Mouse (Mus musculus): ENCODE measurements around the gene Dnm3.
A peak's percentile ranks its signal among the peaks of the same experiment; 100 is the strongest.

The Dnm3 gene

GRCm38 (mm10) chr1:162477246-162478209 is at the start of gene Dnm3:
TSS of gene Dnm3 (minus strand) at chr1:162478034.
- peak; percentile 88 for DNase-seq (ENCODE audit: low spot score)

DNA sequence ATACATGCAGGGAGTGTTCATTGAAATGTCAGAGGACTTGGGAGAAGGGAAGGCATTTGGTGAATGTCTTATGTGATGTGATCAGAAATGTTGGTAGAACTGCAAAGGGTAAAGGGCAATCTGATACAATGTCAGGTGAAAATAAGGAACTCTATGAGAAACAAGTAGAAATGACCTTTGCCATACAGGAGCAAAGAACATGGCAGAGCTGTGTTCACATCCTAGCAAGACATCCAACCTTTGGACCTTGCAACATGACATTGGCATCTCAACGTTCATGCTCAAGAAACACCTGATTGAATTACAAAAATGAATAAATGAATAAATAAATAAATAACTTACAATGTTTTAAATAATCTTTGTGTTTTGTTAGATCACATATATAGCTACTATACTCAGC is 37.3 kb upstream of the Dnm3 start:
- no peak for DNase-seq (ENCODE audit: low spot score)

DNA sequence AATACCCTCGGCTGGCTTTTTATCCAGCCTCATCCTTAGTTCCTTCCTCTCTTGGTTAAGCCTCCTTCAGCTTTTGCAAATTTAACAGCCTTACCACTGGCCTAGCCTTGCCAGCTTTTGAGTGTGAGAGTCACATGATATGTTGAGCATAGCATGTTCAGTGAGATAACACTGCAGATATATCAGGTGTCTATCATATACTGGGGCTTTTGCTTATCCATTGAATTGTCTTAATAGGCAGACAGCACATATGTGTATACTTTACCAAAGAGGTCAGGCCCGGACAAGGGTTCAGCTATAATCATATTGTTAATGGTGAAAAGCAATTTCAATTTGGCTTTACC is 32.2 kb upstream of the Dnm3 start:
- DNase-seq (ENCODE audit: low spot score) = no peak

GRCm38 (mm10) chr1:162509329-162510012 is 31.6 kb upstream of the Dnm3 start:
- DNase-seq (ENCODE audit: low spot score) = peak; percentile 45

DNA sequence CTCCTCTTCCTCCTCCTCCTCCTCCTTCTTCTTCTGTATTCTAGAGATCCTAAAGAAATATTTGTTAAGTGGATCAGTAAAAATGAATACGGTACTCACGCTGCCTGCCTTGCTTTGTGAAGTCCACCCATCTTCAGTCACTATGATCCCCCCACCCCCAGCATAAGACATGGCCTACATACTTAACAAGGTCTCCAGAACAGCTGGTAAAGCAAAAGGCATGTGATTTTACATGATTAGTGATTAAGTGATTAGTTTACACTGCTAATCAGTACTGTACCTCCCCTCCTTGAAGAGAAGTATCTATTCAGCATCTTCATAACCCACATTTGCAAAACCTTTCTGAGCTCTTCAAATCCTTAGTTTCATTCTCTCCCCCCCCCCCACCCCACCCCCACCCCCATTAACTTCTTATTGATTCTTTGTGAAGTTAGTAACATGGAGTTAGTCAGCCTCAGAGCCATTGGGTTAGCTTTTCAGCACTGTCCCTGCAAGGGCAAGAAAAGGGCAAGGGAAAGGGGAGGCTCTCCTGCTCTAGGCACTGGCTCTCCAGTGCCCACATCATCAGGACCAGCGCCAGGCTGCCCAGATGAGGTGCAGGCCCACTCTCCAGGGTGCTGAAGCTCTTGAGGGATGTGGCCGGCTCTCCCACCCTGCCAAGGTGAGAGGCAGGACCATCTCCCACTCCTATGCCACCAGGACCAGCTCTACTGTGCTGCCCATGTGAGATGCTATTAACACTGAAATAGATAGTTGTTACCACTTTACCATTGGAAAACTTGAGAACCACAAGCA is 30.6 kb upstream of the Dnm3 start:
- DNase-seq (ENCODE audit: low spot score) = no peak

DNA sequence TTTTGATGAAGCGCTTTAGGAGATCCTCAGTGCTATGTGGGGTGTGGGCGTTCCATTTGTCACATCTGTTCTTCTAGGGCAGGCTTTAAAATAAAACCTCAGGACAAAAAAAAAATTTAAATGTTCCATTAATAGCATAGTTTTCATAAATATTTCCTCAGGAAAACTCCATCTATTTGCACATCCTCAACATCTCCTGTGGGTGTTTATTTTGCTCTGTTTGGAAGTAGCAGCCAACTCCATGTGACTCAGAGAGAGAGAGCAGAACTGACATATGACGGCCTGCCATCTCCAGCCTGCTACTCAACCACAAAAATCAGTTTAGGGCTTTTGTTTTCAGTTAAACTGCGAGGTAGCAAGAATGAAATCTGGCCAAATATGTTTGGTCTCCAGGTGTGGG is 28.7 kb upstream of the Dnm3 start:
- DNase-seq (ENCODE audit: low spot score) = no peak

DNA sequence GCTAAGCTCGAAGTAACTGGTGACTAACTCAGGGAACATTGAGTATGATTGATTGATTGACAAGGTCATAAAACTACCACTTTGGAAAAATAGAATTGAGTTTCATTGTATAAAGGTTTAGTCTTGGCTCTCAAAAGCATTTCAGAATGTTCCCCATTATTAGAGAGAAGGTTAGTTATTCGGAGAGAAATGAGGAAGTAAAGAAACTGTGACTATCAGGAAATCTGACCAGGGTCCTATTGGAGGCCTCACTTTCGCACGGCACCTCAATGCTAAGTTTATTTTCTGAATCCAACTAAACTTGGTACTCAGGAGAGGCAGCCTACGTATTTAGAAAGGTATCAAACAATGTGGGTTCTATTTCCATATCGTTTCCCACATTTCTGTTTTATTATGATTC is 27.8 kb upstream of the Dnm3 start:
- no peak for DNase-seq (ENCODE audit: low spot score)

DNA sequence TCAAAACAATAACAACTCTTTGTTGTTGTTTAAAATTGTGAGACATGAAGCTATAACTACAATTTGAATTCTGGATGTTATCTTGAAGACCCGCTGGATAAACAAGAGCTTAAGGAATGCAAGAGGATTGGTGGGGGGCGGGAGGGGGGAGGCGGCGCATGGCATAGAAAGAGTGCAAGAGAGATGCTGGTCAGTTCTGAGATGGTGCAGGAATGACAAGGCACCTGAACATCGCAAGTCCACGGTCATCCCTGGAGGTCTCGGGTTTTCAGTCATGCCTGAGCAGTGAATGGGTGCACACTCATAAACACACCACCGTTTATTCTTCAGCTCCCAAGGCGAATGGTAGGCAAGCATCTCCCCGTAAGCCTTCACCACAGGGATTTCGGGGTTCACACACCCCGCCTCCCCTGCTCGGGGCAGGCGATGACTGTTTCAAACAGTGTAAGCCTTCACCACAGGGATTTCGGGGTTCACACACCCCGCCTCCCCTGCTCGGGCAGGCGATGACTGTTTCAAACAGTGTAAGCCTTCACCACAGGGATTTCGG is 1.2 kb downstream of the Dnm3 start:
- no peak for DNase-seq (ENCODE audit: low spot score)

DNA sequence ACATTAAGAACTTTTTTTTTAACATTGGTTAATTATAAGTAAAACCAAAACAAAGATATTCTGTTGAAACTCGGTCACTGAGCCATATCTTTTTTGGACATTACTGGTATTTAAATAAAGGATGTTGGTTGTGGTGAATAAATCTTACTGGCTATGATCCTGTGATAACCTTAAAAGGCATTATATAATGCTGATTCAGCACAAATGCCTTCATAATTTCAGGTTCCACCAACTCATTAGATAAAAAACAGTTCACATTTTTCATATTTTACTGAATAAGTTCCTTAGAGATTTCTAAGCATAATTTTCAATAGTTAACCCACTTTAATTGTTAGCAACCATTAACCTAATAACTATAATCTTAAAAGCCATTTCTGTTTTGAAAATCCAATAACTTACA is 4.9 kb downstream of the Dnm3 start:
- DNase-seq (ENCODE audit: low spot score) = no peak

- DNase-seq (ENCODE audit: low spot score) = no peak
These were observed 6.7 kb downstream of the Dnm3 start for GRCm38 (mm10) chr1:162471089-162471488.

DNA sequence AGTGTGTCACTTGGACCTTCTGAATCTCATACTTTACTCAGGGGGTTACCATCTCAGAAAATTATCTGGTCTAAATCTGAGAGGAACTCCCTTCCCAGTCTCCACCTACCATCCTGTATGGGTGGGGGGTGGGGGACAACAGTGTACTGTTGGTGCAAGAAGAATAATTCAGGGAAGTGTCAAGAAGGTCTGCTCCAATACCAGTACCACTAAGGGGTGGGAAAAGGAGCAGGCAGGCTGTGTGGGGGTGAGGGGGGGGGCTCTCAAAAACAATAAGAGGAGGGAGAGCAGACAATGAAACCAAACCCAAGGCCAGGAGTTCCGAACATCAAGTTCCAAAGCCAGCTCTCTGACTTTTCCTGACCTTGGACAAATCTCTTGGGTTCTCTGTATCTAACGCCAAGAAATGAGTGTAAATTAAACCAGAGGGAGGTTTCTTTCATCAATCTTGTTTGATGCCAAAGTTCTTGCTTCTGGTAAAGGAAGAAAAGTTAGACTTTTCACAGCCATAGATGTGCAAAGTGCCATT is 8.0 kb downstream of the Dnm3 start:
- DNase-seq (ENCODE audit: low spot score) = no peak

DNA sequence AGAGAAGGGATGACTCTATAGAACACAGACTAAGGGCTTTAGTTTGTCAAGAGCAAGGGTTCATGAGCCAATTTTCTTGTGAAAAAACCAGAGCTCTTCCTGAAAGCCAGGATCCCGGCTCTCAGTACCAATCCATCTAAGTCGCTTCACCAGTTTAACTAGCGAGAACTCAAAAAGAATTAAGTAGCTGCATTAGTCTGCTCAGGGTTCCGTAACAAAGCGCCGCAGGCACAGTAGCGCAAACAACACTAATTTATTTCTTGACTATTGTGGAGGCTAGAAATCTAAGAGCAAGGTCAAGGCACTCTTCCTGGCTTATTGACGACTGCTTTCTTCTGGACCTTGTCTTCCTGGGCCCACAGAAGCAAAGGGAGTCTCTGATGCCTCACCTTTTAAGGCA is 14.2 kb downstream of the Dnm3 start:
- DNase-seq (ENCODE audit: low spot score) = no peak

GRCm38 (mm10) chr1:162458711-162459110 is 19.1 kb downstream of the Dnm3 start:
- no peak for DNase-seq (ENCODE audit: low spot score)

GRCm38 (mm10) chr1:162456861-162457260 is 21.0 kb downstream of the Dnm3 start:
- no peak for DNase-seq (ENCODE audit: low spot score)

- no peak for DNase-seq (ENCODE audit: low spot score)
These were observed 21.4 kb downstream of the Dnm3 start for GRCm38 (mm10) chr1:162456406-162456805.

DNA sequence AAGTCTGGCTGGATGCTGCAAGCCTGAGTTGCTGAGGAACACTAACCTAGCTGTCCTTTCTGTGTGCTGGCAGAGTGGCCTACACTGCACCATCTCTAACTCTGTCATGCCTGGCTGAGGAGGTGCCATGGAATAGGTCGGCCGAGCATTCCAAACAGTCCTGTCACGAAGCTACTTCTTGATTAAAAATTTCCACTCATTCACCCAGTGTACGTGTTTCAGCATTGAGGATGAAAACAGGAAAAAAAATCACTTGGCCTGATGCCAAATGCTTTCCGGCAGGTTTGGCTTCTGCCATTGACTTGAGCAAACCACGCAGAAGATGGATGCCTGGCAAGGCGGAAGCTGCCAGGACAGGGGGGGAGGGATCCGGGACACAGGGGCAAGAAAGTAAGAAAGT is 24.3 kb downstream of the Dnm3 start:
- DNase-seq (ENCODE audit: low spot score) = no peak

DNA sequence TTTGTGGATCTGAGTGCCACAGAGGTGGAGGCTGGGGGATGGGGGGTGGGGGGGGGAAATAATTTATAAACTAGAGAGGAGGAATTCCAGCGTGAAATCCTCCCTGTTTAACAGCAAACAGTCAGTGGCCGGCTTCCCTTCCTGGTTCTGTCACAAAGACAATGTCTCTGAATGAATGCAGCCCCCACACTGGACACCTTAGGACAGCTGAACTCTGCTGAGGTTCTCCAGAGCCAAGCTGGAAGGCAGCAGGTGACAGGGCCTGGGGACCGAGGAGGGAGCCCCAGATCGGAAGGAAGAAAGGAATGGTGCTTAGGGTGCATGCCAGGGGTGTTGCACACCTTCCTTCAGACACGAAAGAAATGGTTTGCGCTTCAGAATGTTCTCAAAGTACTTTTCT is 24.8 kb downstream of the Dnm3 start:
- no peak for DNase-seq (ENCODE audit: low spot score)

DNA sequence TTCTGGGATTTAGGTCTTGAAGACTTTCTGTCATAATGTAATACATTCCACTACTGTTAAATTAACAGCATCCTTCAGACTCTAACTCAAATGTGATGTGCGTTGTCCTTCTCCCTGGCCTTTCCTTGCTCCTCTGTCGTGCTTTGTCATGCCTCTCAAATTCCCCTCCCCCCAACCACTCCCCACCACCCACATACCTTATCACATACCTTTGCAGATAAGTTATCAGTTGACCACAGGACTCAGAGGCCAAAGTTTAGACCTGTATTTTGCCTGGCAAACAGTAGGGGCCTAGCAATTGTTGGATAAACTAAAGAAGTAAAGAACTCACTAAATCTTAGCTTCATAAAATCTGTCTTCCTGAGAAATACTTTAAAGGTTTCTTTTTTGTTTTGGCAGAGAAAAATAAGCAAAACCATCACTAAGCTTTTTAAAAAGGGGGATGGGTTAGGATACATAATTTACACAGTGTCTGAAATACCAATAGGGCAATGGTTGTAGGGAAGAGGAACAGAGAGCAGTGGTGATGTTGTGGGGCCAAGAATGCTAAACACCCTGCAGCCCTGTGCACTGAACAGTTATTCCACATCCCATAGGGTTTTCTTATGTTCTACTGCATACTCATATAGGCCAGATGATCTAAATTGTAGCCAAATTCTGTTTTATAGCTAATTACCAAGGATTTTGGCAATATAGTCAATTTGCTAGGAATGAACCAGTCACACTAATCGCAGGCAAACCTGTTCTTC is 28.5 kb downstream of the Dnm3 start:
- no peak for DNase-seq (ENCODE audit: low spot score)

- DNase-seq (ENCODE audit: low spot score) = no peak
These were observed 33.0 kb downstream of the Dnm3 start for GRCm38 (mm10) chr1:162444805-162445204.

GRCm38 (mm10) chr1:162439576-162439975 is 38.3 kb downstream of the Dnm3 start:
- no peak for DNase-seq (ENCODE audit: low spot score)

- DNase-seq (ENCODE audit: low spot score) = no peak
These were observed 41.2 kb downstream of the Dnm3 start for GRCm38 (mm10) chr1:162436672-162437071.

Measured in lung, postnatal 25 days (tissue).